ENCODE assay signal across 9 mouse cellular contexts in genomic region chr19:37543537-37544326, GRCm38 (mm10). TPM values are rescaled to one million over a fixed set of nuclear protein-coding genes. Genes with fewer than 3 reads are reported as not detected.
DNase-seq lines count a peak whose midpoint lies in the region; ATAC-seq lines count a peak whose summit lies in the region.
"Had no signal": no experiment of that assay in that cellular context is flagged by ENCODE, and none has a peak within 500 bp of the region (broad histone marks: within the 10 kb centered on the region; RNA-seq: fewer than 3 reads in every experiment).

No protein-coding gene starts in this region.

- WGBS in midbrain, embryonic 11.5 days, result 62% methylated on average over 13 of the region's 13 CpGs
- 63% methylated on average over 13 of the region's 13 CpGs for WGBS in hindbrain, embryonic 12.5 days

- ATAC-seq in hematopoietic stem cell, adult 5-6 weeks (replicated peaks in 1 of 2; ENCODE audit: insufficient read depth in 1 of 2, low FRiP score in 2 of 2, low TSS enrichment in 1 of 2, low read depth in 1 of 2, poor library complexity in 2 of 2, severe bottlenecking in 2 of 2), result peak; percentile 40 to 67; a peak in 3 of 4 replicates
- no peak for ATAC-seq in midbrain, embryonic 11.5 days (ENCODE audit: low FRiP score)
- ATAC-seq in hindbrain, embryonic 12.5 days (ENCODE audit: low FRiP score), result no peak

- H3K9ac ChIP-seq in midbrain, embryonic 11.5 days (ENCODE audit: low read length), result no peak overlapping the region
- H3K9ac ChIP-seq in hindbrain, embryonic 12.5 days, result no peak overlapping the region
- H3K9ac ChIP-seq: stomach, embryonic 15.5 days had no signal

- H3K27me3 ChIP-seq in midbrain, embryonic 11.5 days (ENCODE audit: control insufficient read depth, insufficient read depth, low read length), result no peaks in the 10 kb centered on the region; the same call in 1 of the 2 replicates
- H3K27me3 ChIP-seq in hindbrain, embryonic 12.5 days, result peaks cover 53% of the 10 kb centered on the region; the same call in 1 of the 2 replicates
- H3K27me3 ChIP-seq: stomach, embryonic 15.5 days had no signal

- H3K9me3 ChIP-seq in midbrain, embryonic 11.5 days (ENCODE audit: control insufficient read depth, low read length), result no peaks in the 10 kb centered on the region
- no peaks in the 10 kb centered on the region for H3K9me3 ChIP-seq in hindbrain, embryonic 12.5 days (replicated peaks)
- H3K9me3 ChIP-seq: stomach, embryonic 15.5 days had no signal

- H3K36me3 ChIP-seq in midbrain, embryonic 11.5 days (ENCODE audit: control insufficient read depth, insufficient read depth, low read length), result no peaks in the 10 kb centered on the region
- H3K36me3 ChIP-seq in hindbrain, embryonic 12.5 days, result no peaks in the 10 kb centered on the region
- H3K36me3 ChIP-seq: stomach, embryonic 15.5 days had no signal

- DNase-seq in gastrocnemius, adult 18-20 months (ENCODE audit: low spot score), result peak; percentile 28
- DNase-seq in gastrocnemius, postnatal 4 days (ENCODE audit: low spot score in 2 of 2), result no peak
- DNase-seq in T-cell, adult 2 months (ENCODE audit: low spot score), result peak; percentile 7
- peak; percentile 70 for DNase-seq in lung, postnatal 10 days
- DNase-seq in right cerebral cortex, adult 18-20 months, result no peak
- no peak for DNase-seq in midbrain, embryonic 11.5 days (ENCODE audit: low spot score, missing footprints)

- H3K27ac ChIP-seq in midbrain, embryonic 11.5 days (ENCODE audit: low read depth, low read length), result no peak overlapping the region
- H3K27ac ChIP-seq in hindbrain, embryonic 12.5 days, result no peak overlapping the region
- H3K27ac ChIP-seq: stomach, embryonic 15.5 days had no signal

- no peaks in the 10 kb centered on the region for H3K4me1 ChIP-seq in midbrain, embryonic 11.5 days (ENCODE audit: control insufficient read depth, insufficient read depth, low read length)
- H3K4me1 ChIP-seq in hindbrain, embryonic 12.5 days, result no peaks in the 10 kb centered on the region
- H3K4me1 ChIP-seq: stomach, embryonic 15.5 days had no signal

- H3K4me3 ChIP-seq in midbrain, embryonic 11.5 days (ENCODE audit: low read depth, low read length), result no peak overlapping the region
- H3K4me3 ChIP-seq in hindbrain, embryonic 12.5 days, result no peak overlapping the region
- H3K4me3 ChIP-seq: stomach, embryonic 15.5 days had no signal

- no peak overlapping the region for H3K4me2 ChIP-seq in midbrain, embryonic 11.5 days
- H3K4me2 ChIP-seq in hindbrain, embryonic 12.5 days (replicated peaks), result no peak overlapping the region
- H3K4me2 ChIP-seq: stomach, embryonic 15.5 days had no signal

RNA-seq across cellular contexts. Expression of gene Exoc6, which starts 6.5 kb away (rescaled TPM):
- total RNA-seq in gastrocnemius, adult 18-20 months (2021), result 10 to 100 TPM; 55.6 to 59.9 TPM
- total RNA-seq in gastrocnemius, postnatal 4 days (2021), result 10 to 100 TPM; 40.5 to 48.2 TPM
- total RNA-seq in hematopoietic stem cell, adult 5-6 weeks (2017), result 101 and 116 TPM in 2 replicates
- polyA plus RNA-seq in midbrain, embryonic 11.5 days (2014; fragmentation: Nextera tagmentation; extraction: Ambion mirVana), result 8.6 and 9.6 TPM in 2 replicates
- 9.5 and 10.3 TPM in 2 replicates for polyA plus RNA-seq in hindbrain, embryonic 12.5 days (2016; fragmentation: Nextera tagmentation; extraction: Ambion mirVana)

Comparison
In these comparisons a context has a peak if more than half of its experiments do, and no peak if none do; other contexts are left out.
1. DNase-seq: peak in gastrocnemius, adult 18-20 months (single experiment), T-cell, adult 2 months (single experiment) and lung, postnatal 10 days (single experiment); none in gastrocnemius, postnatal 4 days (0 of 2), right cerebral cortex, adult 18-20 months (single experiment) and midbrain, embryonic 11.5 days (single experiment).
2. ATAC-seq: peak in hematopoietic stem cell, adult 5-6 weeks (2 of 2); none in midbrain, embryonic 11.5 days (single experiment) and hindbrain, embryonic 12.5 days (single experiment).